Mouse (Mus musculus): ENCODE data around the gene Ak1. TPM values are rescaled to one million over a fixed set of nuclear protein-coding genes. Genes with fewer than 3 reads are reported as not detected.

Gene Ak1
- total and polyA plus RNA-seq, 2 experiments from 2014 or later: 107 to 114 TPM

GRCm38 (mm10) chr2:32586871-32587351 lies 34.6 kb upstream of the Ak1 start, which contains the start of gene St6galnac4:
Gene St6galnac4, plus strand, starts transcription at chr2:32587095.
- Histone ChIP-seq H3K4me3 (ENCODE audit: low read depth, low read length) (peak within 1 kb of the TSS; percentile 61), H3K36me3 (ENCODE audit: insufficient read depth, low read length) (0 out of 2 replicates have a peak, but pooled peaks cover 6% of the 10 kb centered on the region), H3K27me3 (ENCODE audit: insufficient read depth, low read length) (no peaks in the 10 kb centered on the region), H3K27ac (ENCODE audit: low read depth, low read length) (peak within 1 kb of the TSS; percentile 32; the same call in 1 of the 2 replicates), H3K4me2 (ENCODE audit: low read depth, low read length, poor library complexity, severe bottlenecking) (peak within 1 kb of the TSS; percentile 54), H3K9ac (replicated peaks; ENCODE audit: low read length, poor library complexity, severe bottlenecking) (peak within 1 kb of the TSS; percentile 64), H3K9me3 (ENCODE audit: low read length) (no peaks in the 10 kb centered on the region), H3K4me1 (ENCODE audit: insufficient read depth, low read length) (peaks cover 16% of the 10 kb centered on the region)
- peak; percentile 69 for TF ChIP-seq CTCF (IDR thresholded peaks at IDR 0.05)
- WGBS: under 1% methylated on average over 36 of the region's 38 CpGs
- ATAC-seq (ENCODE audit: low FRiP score) (peak; percentile 72), DNase-seq (ENCODE audit: low spot score) (peak; percentile 95)

- H3K4me1 ChIP-seq (ENCODE audit: insufficient read depth, low read length): peaks cover 16% of the 10 kb centered on the region
- TF ChIP-seq CTCF (IDR thresholded peaks at IDR 0.05): no peak
- no peak overlapping the region for H3K27ac ChIP-seq (ENCODE audit: low read depth, low read length)
- H3K36me3 ChIP-seq (ENCODE audit: insufficient read depth, low read length): peaks cover 11% of the 10 kb centered on the region; the same call in 1 of the 2 replicates
- ATAC-seq (ENCODE audit: low FRiP score) (no peak), DNase-seq (ENCODE audit: low spot score) (no peak)
- H3K4me2 ChIP-seq (ENCODE audit: low read depth, low read length, poor library complexity, severe bottlenecking): peak overlapping the region; percentile 54
- H3K9me3 ChIP-seq (ENCODE audit: low read length): no peaks in the 10 kb centered on the region
- H3K4me3 ChIP-seq (ENCODE audit: low read depth, low read length): peak overlapping the region; percentile 61
- no peaks in the 10 kb centered on the region for H3K27me3 ChIP-seq (ENCODE audit: insufficient read depth, low read length)
- peak overlapping the region; percentile 64; the same call in 1 of the 2 replicates for H3K9ac ChIP-seq (replicated peaks; ENCODE audit: low read length, poor library complexity, severe bottlenecking)
- 54% methylated on average over 9 of the region's 9 CpGs for WGBS
Observed at GRCm38 (mm10) chr2:32587731-32588321, 33.7 kb upstream of the Ak1 start.

DNA sequence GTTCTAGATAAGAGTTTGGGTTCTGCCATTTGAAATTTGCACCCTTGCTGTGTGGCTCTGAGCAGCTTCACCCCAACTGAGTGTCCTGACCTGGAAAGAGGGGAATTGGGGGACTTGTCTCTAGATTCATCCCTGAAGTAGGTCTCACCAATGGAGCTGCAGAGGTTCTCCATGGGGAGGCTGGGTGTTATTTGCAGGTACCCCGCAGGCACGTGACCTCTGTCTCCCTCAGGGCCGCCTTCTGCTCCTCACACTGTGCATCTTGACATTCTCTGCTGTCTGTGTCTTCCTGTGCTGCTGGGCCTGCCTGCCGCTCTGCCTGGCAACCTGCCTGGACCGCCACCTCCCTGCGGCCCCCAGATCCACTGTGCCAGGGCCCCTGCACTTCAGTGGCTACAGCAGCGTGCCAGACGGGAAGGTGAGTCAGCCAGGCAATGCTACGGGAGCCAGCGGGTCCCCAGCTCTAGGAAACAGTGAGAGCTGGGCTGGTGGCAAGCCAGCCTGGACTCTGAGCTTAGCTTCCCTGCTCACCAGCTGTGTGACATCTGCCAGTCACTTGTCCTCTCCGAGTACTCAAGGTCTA lies 32.3 kb upstream of the Ak1 start:
- DNase-seq (ENCODE audit: low spot score): peak; percentile 66
- 63% methylated on average over 11 of the region's 11 CpGs for WGBS
- no peak overlapping the region for H3K4me2 ChIP-seq (ENCODE audit: low read depth, low read length, poor library complexity, severe bottlenecking)
- H3K36me3 ChIP-seq (ENCODE audit: insufficient read depth, low read length): peaks cover 20% of the 10 kb centered on the region
- no peaks in the 10 kb centered on the region for H3K9me3 ChIP-seq (ENCODE audit: low read length)
- H3K4me1 ChIP-seq (ENCODE audit: insufficient read depth, low read length): peaks cover 16% of the 10 kb centered on the region
- no peaks in the 10 kb centered on the region for H3K27me3 ChIP-seq (ENCODE audit: insufficient read depth, low read length)
- H3K9ac ChIP-seq (replicated peaks; ENCODE audit: low read length, poor library complexity, severe bottlenecking): no peak overlapping the region
- no peak overlapping the region for H3K27ac ChIP-seq (ENCODE audit: low read depth, low read length)
- no peak for TF ChIP-seq CTCF (IDR thresholded peaks at IDR 0.05)
- no peak for ATAC-seq (ENCODE audit: low FRiP score)
- H3K4me3 ChIP-seq (ENCODE audit: low read depth, low read length): no peak overlapping the region

DNA sequence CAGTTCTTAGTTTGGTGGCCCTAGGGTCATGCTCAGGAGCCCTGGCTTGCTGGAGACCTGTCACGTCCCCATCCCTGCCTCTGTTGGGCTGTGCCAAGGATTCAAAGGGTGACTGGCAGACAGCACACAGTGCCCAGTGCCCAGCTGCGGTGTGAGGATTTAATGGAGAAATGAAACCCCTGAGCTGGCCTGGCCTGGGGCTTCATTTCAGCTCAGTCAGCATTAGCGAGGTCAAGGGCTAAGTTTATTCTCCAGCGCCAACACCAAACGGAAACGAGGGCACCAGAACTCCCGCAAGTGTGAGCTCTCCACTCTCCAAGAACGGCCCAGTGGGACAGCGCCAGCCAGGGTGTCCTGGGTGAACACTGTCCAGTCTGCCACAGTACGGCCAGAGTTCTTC lies 31.3 kb upstream of the Ak1 start:
- Histone ChIP-seq H3K27ac (ENCODE audit: low read depth, low read length) (no peak overlapping the region), H3K4me2 (ENCODE audit: low read depth, low read length, poor library complexity, severe bottlenecking) (no peak overlapping the region), H3K9me3 (ENCODE audit: low read length) (no peaks in the 10 kb centered on the region), H3K9ac (replicated peaks; ENCODE audit: low read length, poor library complexity, severe bottlenecking) (no peak overlapping the region), H3K36me3 (ENCODE audit: insufficient read depth, low read length) (peaks cover 28% of the 10 kb centered on the region), H3K4me3 (ENCODE audit: low read depth, low read length) (no peak overlapping the region), H3K4me1 (ENCODE audit: insufficient read depth, low read length) (peaks cover 16% of the 10 kb centered on the region), H3K27me3 (ENCODE audit: insufficient read depth, low read length) (no peaks in the 10 kb centered on the region)
- TF ChIP-seq CTCF (IDR thresholded peaks at IDR 0.05): no peak
- WGBS: 84% methylated on average over 10 of the region's 10 CpGs
- DNase-seq (ENCODE audit: low spot score): no peak
- ATAC-seq (ENCODE audit: low FRiP score): no peak

- WGBS: 73% methylated on average over 6 of the region's 6 CpGs
- DNase-seq (ENCODE audit: low spot score) (no peak), ATAC-seq (ENCODE audit: low FRiP score) (no peak)
- H3K4me3 ChIP-seq (ENCODE audit: low read depth, low read length): no peak overlapping the region
- H3K9me3 ChIP-seq (ENCODE audit: low read length): no peaks in the 10 kb centered on the region
- H3K4me2 ChIP-seq (ENCODE audit: low read depth, low read length, poor library complexity, severe bottlenecking): no peak overlapping the region
- H3K36me3 ChIP-seq (ENCODE audit: insufficient read depth, low read length): peaks cover 35% of the 10 kb centered on the region
- H3K27ac ChIP-seq (ENCODE audit: low read depth, low read length): no peak overlapping the region
- H3K27me3 ChIP-seq (ENCODE audit: insufficient read depth, low read length): no peaks in the 10 kb centered on the region
- no peak overlapping the region for H3K9ac ChIP-seq (replicated peaks; ENCODE audit: low read length, poor library complexity, severe bottlenecking)
- H3K4me1 ChIP-seq (ENCODE audit: insufficient read depth, low read length): peaks cover 15% of the 10 kb centered on the region
- TF ChIP-seq CTCF (IDR thresholded peaks at IDR 0.05): no peak
Observed at GRCm38 (mm10) chr2:32591249-32591648, 30.3 kb upstream of the Ak1 start.

DNA sequence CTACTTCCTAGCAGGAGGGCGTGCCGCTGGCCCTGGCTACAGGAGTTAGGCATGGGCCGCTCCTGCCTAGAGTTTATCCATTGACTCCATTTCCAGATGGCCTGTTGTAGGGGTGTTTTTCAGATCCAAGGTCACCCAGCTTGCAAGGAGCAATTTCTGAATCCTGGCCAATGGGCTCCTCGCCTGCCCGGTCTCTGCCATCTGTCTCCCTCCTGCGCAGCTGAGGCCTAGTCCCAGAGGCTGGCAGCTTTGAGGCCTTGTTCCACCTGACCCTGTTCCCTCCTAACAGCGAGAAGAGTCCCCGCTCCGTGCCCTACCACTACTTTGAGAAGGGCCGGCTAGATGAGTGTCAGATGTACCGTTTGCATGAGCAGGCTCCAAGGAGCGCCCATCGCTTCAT lies 24.8 kb upstream of the Ak1 start:
- Histone ChIP-seq H3K27ac (ENCODE audit: low read depth, low read length) (no peak overlapping the region), H3K4me2 (ENCODE audit: low read depth, low read length, poor library complexity, severe bottlenecking) (no peak overlapping the region), H3K4me1 (ENCODE audit: insufficient read depth, low read length) (no peaks in the 10 kb centered on the region), H3K9ac (replicated peaks; ENCODE audit: low read length, poor library complexity, severe bottlenecking) (no peak overlapping the region), H3K9me3 (ENCODE audit: low read length) (no peaks in the 10 kb centered on the region), H3K27me3 (ENCODE audit: insufficient read depth, low read length) (no peaks in the 10 kb centered on the region; the same call in 1 of the 2 replicates), H3K36me3 (ENCODE audit: insufficient read depth, low read length) (peaks cover 40% of the 10 kb centered on the region), H3K4me3 (ENCODE audit: low read depth, low read length) (no peak overlapping the region)
- DNase-seq (ENCODE audit: low spot score) (peak; percentile 78), ATAC-seq (ENCODE audit: low FRiP score) (no peak)
- no peak for TF ChIP-seq CTCF (IDR thresholded peaks at IDR 0.05)
- 81% methylated on average over 13 of the region's 13 CpGs for WGBS

Measured in midbrain, postnatal 0 days (tissue).